Mouse (Mus musculus): ENCODE measurements around the gene Cux2. TPM values are rescaled to one million over a fixed set of nuclear protein-coding genes. Genes with fewer than 3 reads are reported as not detected.

The Cux2 gene
- polyA plus RNA-seq, 1 experiment from 2014 or later: 1.5 TPM

DNA sequence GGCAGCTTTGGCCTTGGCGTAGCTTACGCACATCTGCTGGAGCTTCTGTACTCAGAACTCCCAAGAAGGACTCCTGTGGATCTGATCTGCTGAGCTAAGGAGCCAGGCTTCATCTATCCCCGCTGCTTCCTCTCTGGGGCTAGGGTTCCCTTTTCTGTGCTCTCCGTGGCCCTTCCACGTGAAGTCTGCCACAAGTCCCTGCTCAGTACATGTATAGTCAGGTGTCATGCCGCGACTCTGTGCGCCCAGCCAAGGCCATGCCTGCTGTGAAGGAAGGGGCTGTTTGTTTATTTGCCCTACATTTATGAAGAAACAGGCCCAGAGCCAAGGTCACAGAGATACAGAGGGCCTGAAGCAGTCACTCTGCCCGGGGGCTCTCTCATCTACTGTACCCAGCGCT is 207.9 kb downstream of the Cux2 start:
- Histone ChIP-seq H3K4me2 (replicated peaks; ENCODE audit: low read depth) (peak overlapping the region; percentile 80; the same call in 1 of the 2 replicates), H3K4me1 (replicated peaks; ENCODE audit: control insufficient read depth, insufficient read depth, low read length) (no peaks in the 10 kb centered on the region; the same call in 1 of the 2 replicates), H3K9ac (ENCODE audit: low read depth, low read length) (no peak overlapping the region; the same call in 1 of the 2 replicates), H3K27me3 (replicated peaks; ENCODE audit: control insufficient read depth, insufficient read depth, low read length) (no peaks in the 10 kb centered on the region), H3K4me3 (ENCODE audit: low read depth, low read length) (no peak overlapping the region), H3K9me3 (ENCODE audit: control insufficient read depth) (no peaks in the 10 kb centered on the region), H3K36me3 (ENCODE audit: control insufficient read depth, insufficient read depth) (no peaks in the 10 kb centered on the region), H3K27ac (ENCODE audit: low read depth, low read length) (no peak overlapping the region)
- WGBS: 43% methylated on average over 10 of the region's 10 CpGs
- no peak for ATAC-seq
- TF ChIP-seq CTCF (IDR thresholded peaks at IDR 0.05; ENCODE audit: low read depth): no peak

GRCm38 (mm10) chr5:121841516-121841915 is 208.4 kb downstream of the Cux2 start:
- TF ChIP-seq CTCF (IDR thresholded peaks at IDR 0.05; ENCODE audit: low read depth): no peak
- Histone ChIP-seq H3K27ac (ENCODE audit: low read depth, low read length) (no peak overlapping the region), H3K4me1 (replicated peaks; ENCODE audit: control insufficient read depth, insufficient read depth, low read length) (no peaks in the 10 kb centered on the region; the same call in 1 of the 2 replicates), H3K4me2 (replicated peaks; ENCODE audit: low read depth) (no peak overlapping the region), H3K27me3 (replicated peaks; ENCODE audit: control insufficient read depth, insufficient read depth, low read length) (no peaks in the 10 kb centered on the region), H3K4me3 (ENCODE audit: low read depth, low read length) (no peak overlapping the region), H3K36me3 (ENCODE audit: control insufficient read depth, insufficient read depth) (no peaks in the 10 kb centered on the region), H3K9me3 (ENCODE audit: control insufficient read depth) (no peaks in the 10 kb centered on the region), H3K9ac (ENCODE audit: low read depth, low read length) (no peak overlapping the region)
- no peak for ATAC-seq
- 81% methylated on average over 9 of the region's 9 CpGs for WGBS

DNA sequence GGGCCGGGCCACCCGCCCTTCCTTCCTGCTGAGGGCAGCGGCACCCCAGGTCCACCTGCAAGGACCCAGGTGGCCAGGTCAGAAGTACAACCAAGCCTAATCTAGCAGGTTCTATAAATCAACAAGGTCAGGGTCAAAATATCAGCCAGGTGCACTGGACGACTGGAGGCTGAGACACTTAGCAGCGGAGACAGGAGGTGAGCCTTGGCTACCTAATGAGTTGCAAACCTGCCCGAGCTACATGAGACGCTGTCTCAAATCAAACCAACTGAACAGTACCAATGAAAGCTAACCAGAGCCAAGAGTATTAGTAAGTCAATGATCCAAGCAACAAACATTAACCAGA is 210.8 kb downstream of the Cux2 start:
- no peak for TF ChIP-seq CTCF (IDR thresholded peaks at IDR 0.05; ENCODE audit: low read depth)
- Histone ChIP-seq H3K27me3 (replicated peaks; ENCODE audit: control insufficient read depth, insufficient read depth, low read length) (no peaks in the 10 kb centered on the region), H3K9me3 (ENCODE audit: control insufficient read depth) (no peaks in the 10 kb centered on the region), H3K4me1 (replicated peaks; ENCODE audit: control insufficient read depth, insufficient read depth, low read length) (peaks cover 3% of the 10 kb centered on the region; the same call in 1 of the 2 replicates), H3K9ac (ENCODE audit: low read depth, low read length) (peak overlapping the region; percentile 54), H3K4me3 (ENCODE audit: low read depth, low read length) (peak overlapping the region; percentile 79), H3K27ac (ENCODE audit: low read depth, low read length) (peak overlapping the region; percentile 92), H3K36me3 (ENCODE audit: control insufficient read depth, insufficient read depth) (no peaks in the 10 kb centered on the region), H3K4me2 (replicated peaks; ENCODE audit: low read depth) (peak overlapping the region; percentile 92)
- WGBS: 23% methylated on average over 7 of the region's 7 CpGs
- no peak for ATAC-seq

DNA sequence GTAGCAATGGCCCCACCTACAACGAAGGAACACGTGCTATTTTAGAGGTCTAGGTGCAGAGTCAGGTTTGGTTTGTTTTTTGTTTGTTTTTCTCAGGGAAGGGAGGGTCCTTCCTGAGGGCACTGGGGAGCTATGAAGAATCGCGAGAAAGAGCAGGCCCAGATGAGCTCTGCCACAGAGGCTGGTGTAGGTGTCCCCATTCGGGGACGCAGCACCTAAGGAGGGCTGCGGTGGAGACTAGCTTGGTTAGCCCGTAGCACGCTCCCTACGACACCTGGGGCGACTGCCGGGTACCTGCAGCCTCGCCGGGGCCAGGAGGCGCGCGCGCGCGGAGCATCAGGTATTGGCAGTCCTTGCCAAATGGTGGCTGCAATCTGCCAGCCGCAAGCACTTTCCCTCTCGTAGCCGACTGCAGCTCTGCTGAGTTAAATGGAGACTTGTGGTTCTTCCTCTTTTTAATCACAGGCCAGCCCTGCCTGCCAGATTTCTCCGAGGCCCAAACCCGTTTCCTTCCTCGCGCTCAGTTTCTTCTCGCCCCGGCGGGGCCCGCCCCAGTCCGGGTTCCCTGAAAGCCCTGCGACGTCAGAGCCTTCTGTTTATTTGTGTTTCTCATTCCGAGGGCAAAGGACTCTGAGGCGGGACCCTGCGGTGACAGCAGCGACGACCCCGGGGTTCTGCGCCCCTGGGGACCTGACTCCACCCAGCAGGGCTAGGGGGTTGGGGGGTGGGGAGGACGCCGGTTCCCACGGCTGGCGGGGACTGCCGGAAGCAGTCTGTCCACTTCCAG is 211.4 kb downstream of the Cux2 start:
- Histone ChIP-seq H3K27me3 (replicated peaks; ENCODE audit: control insufficient read depth, insufficient read depth, low read length) (no peaks in the 10 kb centered on the region), H3K4me3 (ENCODE audit: low read depth, low read length) (peak overlapping the region; percentile 79), H3K27ac (ENCODE audit: low read depth, low read length) (peak overlapping the region; percentile 92), H3K9me3 (ENCODE audit: control insufficient read depth) (no peaks in the 10 kb centered on the region), H3K4me2 (replicated peaks; ENCODE audit: low read depth) (peak overlapping the region; percentile 92), H3K36me3 (ENCODE audit: control insufficient read depth, insufficient read depth) (no peaks in the 10 kb centered on the region), H3K4me1 (replicated peaks; ENCODE audit: control insufficient read depth, insufficient read depth, low read length) (peaks cover 6% of the 10 kb centered on the region), H3K9ac (ENCODE audit: low read depth, low read length) (peak overlapping the region; percentile 54)
- 2% methylated on average over 46 of the region's 46 CpGs for WGBS
- 0 out of 2 replicates have a peak, but pooled peaks have one; percentile 5 for ATAC-seq
- TF ChIP-seq CTCF (IDR thresholded peaks at IDR 0.05; ENCODE audit: low read depth): no peak; the same call in 1 of the 2 replicates

- peaks cover 6% of the 10 kb centered on the region for H3K4me1 ChIP-seq (replicated peaks; ENCODE audit: control insufficient read depth, insufficient read depth, low read length)
- H3K36me3 ChIP-seq (ENCODE audit: control insufficient read depth, insufficient read depth): no peaks in the 10 kb centered on the region
- 1% methylated on average over 35 of the region's 35 CpGs for WGBS
- H3K27ac ChIP-seq (ENCODE audit: low read depth, low read length): peak within 1 kb of the TSS; percentile 92
- no peaks in the 10 kb centered on the region for H3K9me3 ChIP-seq (ENCODE audit: control insufficient read depth)
- TF ChIP-seq CTCF (IDR thresholded peaks at IDR 0.05; ENCODE audit: low read depth): peak; percentile 29
- H3K4me2 ChIP-seq (replicated peaks; ENCODE audit: low read depth): peak within 1 kb of the TSS; percentile 92
- H3K9ac ChIP-seq (ENCODE audit: low read depth, low read length): peak within 1 kb of the TSS; percentile 82
- peak within 1 kb of the TSS; percentile 79 for H3K4me3 ChIP-seq (ENCODE audit: low read depth, low read length)
- peak; percentile 6; the same call in 1 of the 2 replicates for ATAC-seq
- H3K27me3 ChIP-seq (replicated peaks; ENCODE audit: control insufficient read depth, insufficient read depth, low read length): no peaks in the 10 kb centered on the region
Measured at GRCm38 (mm10) chr5:121837441-121838340, 212.2 kb downstream of the Cux2 start, which contains the start of gene Sh2b3. Sh2b3 (minus strand) TSS chr5:121837646.

Measured in intestine, postnatal 0 days (tissue).